Mouse (Mus musculus) bone marrow, adult 2 months (tissue): ENCODE data around the gene Gm17268. TPM values are rescaled to one million over a fixed set of nuclear protein-coding genes. Genes with fewer than 3 reads are reported as not detected.

Source experiments
- H3K27ac ChIP-seq: fragments of 200-500 bp; 2 replicates; pipeline ENCODE4 v1.5.1; 2012; ENCODE audit warnings: low read depth, mild to moderate bottlenecking, control low read depth, inconsistent platforms, low read length; ENCODE audit not compliant: control insufficient read depth, poor library complexity, insufficient read depth
- H3K4me1 ChIP-seq: fragments of 200-500 bp; 2 replicates; pipeline ENCODE4 v1.6.1; 2011; ENCODE audit warnings: low read length; ENCODE audit not compliant: control insufficient read depth, insufficient read depth
- H3K4me3 ChIP-seq: fragments of 200-500 bp; replicated peaks from 2 replicates; pipeline ENCODE3; 2011; ENCODE audit warnings: mild to moderate bottlenecking, low read depth, low read length, control low read depth; ENCODE audit not compliant: control insufficient read depth
- CTCF ChIP-seq: fragments of 200-500 bp; IDR thresholded peaks from 2 replicates; pipeline ENCODE4 v1.5.1; 2011; ENCODE audit warnings: low read length, control low read depth; ENCODE audit not compliant: control insufficient read depth, insufficient read depth
- POLR2A ChIP-seq: fragments of 200-500 bp; IDR thresholded peaks from 2 replicates; pipeline ENCODE4 v1.6.1; 2011; ENCODE audit warnings: low read depth, mild to moderate bottlenecking, control low read depth, low read length, borderline replicate concordance; ENCODE audit not compliant: control insufficient read depth
- WGBS: fragments of 180-500 bp; shearing (Covaris S2); methylation state at CpG from one replicate; pipeline ENCODE4 v1.1.7; 2018; 5-methylcytosine and 5-hydroxymethylcytosine counted together
- polyA plus RNA-seq: library from polyadenylated mRNA; stranded (reverse); fragments of >200 nt; gene quantifications from 2 replicates; pipeline ENCODE4 v1.2.4, GENCODE M21; 2011; ENCODE audit warnings: low replicate concordance; ENCODE audit not compliant: missing spikeins, insufficient read depth, insufficient read length

Gene Gm17268
- polyA plus RNA-seq: not detected in 2 replicates

- Histone ChIP-seq H3K4me3 (no peak within 1 kb of the TSS), H3K27ac (no peak within 1 kb of the TSS), H3K4me1 (no peaks in the 10 kb centered on the region; the same call in 1 of the 2 replicates)
- TF ChIP-seq POLR2A (no peak), CTCF (no peak)
- 17% methylated on average over 2 of the region's 2 CpGs for WGBS
These were observed at the start of gene Gm17268 for GRCm38 (mm10) chr11:82038535-82038934. Gm17268 (minus strand) TSS chr11:82038562.

- H3K4me1 ChIP-seq: no peaks in the 10 kb centered on the region
- 91% methylated on average over 3 of the region's 3 CpGs for WGBS
- TF ChIP-seq CTCF (no peak), POLR2A (no peak)
- no peak overlapping the region for H3K4me3 ChIP-seq
- H3K27ac ChIP-seq: no peak overlapping the region
These were observed 46.0 kb upstream of the Gm17268 start for GRCm38 (mm10) chr11:82084360-82084759.

- no peak overlapping the region for H3K27ac ChIP-seq
- TF ChIP-seq POLR2A (no peak), CTCF (no peak)
- H3K4me3 ChIP-seq: no peak overlapping the region
- WGBS: 56% methylated on average over 3 of the region's 3 CpGs
- no peaks in the 10 kb centered on the region for H3K4me1 ChIP-seq
These were observed 42.5 kb upstream of the Gm17268 start for GRCm38 (mm10) chr11:82080865-82081264.

GRCm38 (mm10) chr11:82078136-82078730 is 39.9 kb upstream of the Gm17268 start:
- TF ChIP-seq CTCF (no peak), POLR2A (no peak)
- no peaks in the 10 kb centered on the region for H3K4me1 ChIP-seq
- no peak overlapping the region for H3K4me3 ChIP-seq
- no peak overlapping the region for H3K27ac ChIP-seq

- no peaks in the 10 kb centered on the region for H3K4me1 ChIP-seq
- no peak overlapping the region for H3K4me3 ChIP-seq
- TF ChIP-seq POLR2A: no peak
- WGBS: 32% methylated on average over 3 of the region's 3 CpGs
- H3K27ac ChIP-seq: no peak overlapping the region
These were observed 38.7 kb upstream of the Gm17268 start for GRCm38 (mm10) chr11:82077031-82077430.

GRCm38 (mm10) chr11:82073686-82074085 is 35.3 kb upstream of the Gm17268 start:
- Histone ChIP-seq H3K4me3 (no peak overlapping the region), H3K27ac (no peak overlapping the region), H3K4me1 (no peaks in the 10 kb centered on the region)
- WGBS: 72% methylated on average over 3 of the region's 3 CpGs
- no peak for TF ChIP-seq POLR2A
- TF ChIP-seq CTCF: no peak

GRCm38 (mm10) chr11:82072984-82073383 is 34.6 kb upstream of the Gm17268 start:
- TF ChIP-seq CTCF (no peak), POLR2A (no peak)
- Histone ChIP-seq H3K4me3 (no peak overlapping the region), H3K27ac (no peak overlapping the region), H3K4me1 (no peaks in the 10 kb centered on the region)
- WGBS: 53% methylated on average over 3 of the region's 3 CpGs

GRCm38 (mm10) chr11:82072374-82072773 is 34.0 kb upstream of the Gm17268 start:
- WGBS: 49% methylated on average over 1 of the region's 1 CpGs
- Histone ChIP-seq H3K4me1 (no peaks in the 10 kb centered on the region), H3K27ac (no peak overlapping the region), H3K4me3 (no peak overlapping the region)
- TF ChIP-seq POLR2A (no peak), CTCF (no peak)

GRCm38 (mm10) chr11:82071076-82071475 is 32.7 kb upstream of the Gm17268 start:
- H3K27ac ChIP-seq: no peak overlapping the region
- WGBS: 76% methylated on average over 3 of the region's 3 CpGs
- H3K4me3 ChIP-seq: no peak overlapping the region
- no peaks in the 10 kb centered on the region for H3K4me1 ChIP-seq
- TF ChIP-seq POLR2A: no peak
- TF ChIP-seq CTCF: no peak
